In genomic region chr19:43475642-43476041, GRCm38 (mm10) we compare ENCODE assay signal across 15 mouse cellular contexts. TPM values are rescaled to one million over a fixed set of nuclear protein-coding genes. Genes with fewer than 3 reads are reported as not detected.
DNase-seq lines count a peak whose midpoint lies in the region; ATAC-seq lines count a peak whose summit lies in the region.
"Had no signal": no experiment of that assay in that cellular context is flagged by ENCODE, and none has a peak within 500 bp of the region (broad histone marks: within the 10 kb centered on the region; RNA-seq: fewer than 3 reads in every experiment).

No protein-coding gene starts in this region.

- H3K27ac ChIP-seq in kidney, embryonic 16.5 days (ENCODE audit: low read length) = no peak overlapping the region
- H3K27ac ChIP-seq: embryonic facial prominence, embryonic 13.5 days; forebrain, embryonic 15.5 days; heart, embryonic 15.5 days; hindbrain, embryonic 15.5 days had no signal

- H3K4me1 ChIP-seq in kidney, embryonic 16.5 days (ENCODE audit: insufficient read depth, low read length) = no peaks in the 10 kb centered on the region
- H3K4me1 ChIP-seq: forebrain, embryonic 15.5 days; hindbrain, embryonic 15.5 days had no signal

- intact Hi-C loops in left cerebral cortex, postnatal 4 days (cut with DNase I) = no loop called here

- 47% methylated on average over 2 of the region's 2 CpGs for WGBS in kidney, embryonic 16.5 days

- H3K36me3 ChIP-seq in kidney, embryonic 16.5 days (ENCODE audit: insufficient read depth, low read length) = no peaks in the 10 kb centered on the region
- H3K36me3 ChIP-seq: embryonic facial prominence, embryonic 13.5 days; forebrain, embryonic 15.5 days; heart, embryonic 15.5 days; hindbrain, embryonic 15.5 days had no signal

- H3K27me3 ChIP-seq in kidney, embryonic 16.5 days (ENCODE audit: insufficient read depth, low read length) = no peaks in the 10 kb centered on the region
- H3K27me3 ChIP-seq: embryonic facial prominence, embryonic 13.5 days; forebrain, embryonic 15.5 days; hindbrain, embryonic 15.5 days had no signal

- H3K4me2 ChIP-seq in kidney, embryonic 16.5 days (replicated peaks; ENCODE audit: low read depth, low read length) = no peak overlapping the region
- H3K4me2 ChIP-seq: embryonic facial prominence, embryonic 13.5 days; forebrain, embryonic 15.5 days; heart, embryonic 15.5 days; hindbrain, embryonic 15.5 days; liver, embryonic 11.5 days had no signal

- H3K9ac ChIP-seq in kidney, embryonic 16.5 days (replicated peaks; ENCODE audit: low read length) = no peak overlapping the region
- H3K9ac ChIP-seq: embryonic facial prominence, embryonic 13.5 days; forebrain, embryonic 15.5 days; heart, embryonic 15.5 days; hindbrain, embryonic 15.5 days had no signal

- no peak for ATAC-seq in kidney, embryonic 16.5 days (ENCODE audit: low FRiP score, low TSS enrichment)
- ATAC-seq: forebrain, embryonic 15.5 days had no signal

- H3K4me3 ChIP-seq in kidney, embryonic 16.5 days (ENCODE audit: low read length) = no peak overlapping the region
- H3K4me3 ChIP-seq: embryonic facial prominence, embryonic 13.5 days; forebrain, embryonic 15.5 days; heart, embryonic 15.5 days; hindbrain, embryonic 15.5 days had no signal

- peak; percentile 79 for DNase-seq in kidney, adult 11 months
- peak; percentile 41 for DNase-seq in adipocyte (ENCODE audit: low spot score)
- DNase-seq in adrenal gland, postnatal 14 days = peak; percentile 54
- DNase-seq in kidney, adult 8-10 months = peak; percentile 48 to 70
- DNase-seq in left cerebral cortex, postnatal 4 days = no peak
- no peak for DNase-seq in layer of hippocampus, adult 8-10 months (ENCODE audit: low spot score in 2 of 2)
- DNase-seq: gastrocnemius, postnatal 14 days; lung, postnatal 10 days; midbrain, embryonic 14.5 days had no signal

- H3K9me3 ChIP-seq in kidney, embryonic 16.5 days (ENCODE audit: low read length) = no peaks in the 10 kb centered on the region
- H3K9me3 ChIP-seq: embryonic facial prominence, embryonic 13.5 days; forebrain, embryonic 15.5 days; heart, embryonic 15.5 days; hindbrain, embryonic 15.5 days had no signal

RNA-seq across cellular contexts. Expression of gene Cnnm1, which starts 35.4 kb away (rescaled TPM):
- 0.05 and 0.27 TPM in 2 replicates for polyA plus RNA-seq in kidney, embryonic 16.5 days (2015; fragmentation: Nextera tagmentation; extraction: Ambion mirVana)
- total RNA-seq in adrenal gland, postnatal 14 days (2021) = 0.41 and 0.48 TPM in 2 replicates
- 10 to 100 TPM; 24.6 to 25.8 TPM for total RNA-seq in left cerebral cortex, postnatal 4 days (2021)
- total RNA-seq in layer of hippocampus, adult 8-10 months (2022) = 100 to 1,000 TPM in 3 of 4 experiments, 10 to 100 TPM in 1; 94.0 to 124 (median 105) TPM

RNA-seq across cellular contexts. Expression of gene Got1, which starts 48.8 kb away (rescaled TPM):
- polyA plus RNA-seq in kidney, embryonic 16.5 days (2015; fragmentation: Nextera tagmentation; extraction: Ambion mirVana) = 65.9 and 69.1 TPM in 2 replicates
- total RNA-seq in adrenal gland, postnatal 14 days (2021) = 184 and 213 TPM in 2 replicates
- total RNA-seq in left cerebral cortex, postnatal 4 days (2021) = 10 to 100 TPM; 75.4 to 89.8 TPM
- total RNA-seq in layer of hippocampus, adult 8-10 months (2022) = 100 to 1,000 TPM; 346 to 399 (median 369) TPM

Comparison
In these comparisons a context has a peak if more than half of its experiments do, and no peak if none do; other contexts are left out.
1. DNase-seq: peak in kidney, adult 11 months (single experiment), adipocyte (single experiment), adrenal gland, postnatal 14 days (single experiment) and kidney, adult 8-10 months (2 of 2); none in left cerebral cortex, postnatal 4 days (single experiment) and layer of hippocampus, adult 8-10 months (0 of 2).
2. RNA of gene Cnnm1, which starts 35.4 kb away (total RNA-seq): 94.0 to 124 TPM in layer of hippocampus, adult 8-10 months and 24.6 to 25.8 TPM in left cerebral cortex, postnatal 4 days; 0.41 to 0.48 TPM in adrenal gland, postnatal 14 days; every median in the first group is over 10 times any median in the second.